Mouse (Mus musculus) heart, adult 11 months (tissue): Measurements from ENCODE around the gene Fbxl12.
"Not testable (repeated sequence)": the region's sequence is repeated elsewhere in the genome, so short reads cannot be mapped to it uniquely, and the experiment has no call there.

Source experiments
- DNase-seq: peaks from one replicate; pipeline ENCODE4 v3.0.0; 2022

The Fbxl12 gene

DNA sequence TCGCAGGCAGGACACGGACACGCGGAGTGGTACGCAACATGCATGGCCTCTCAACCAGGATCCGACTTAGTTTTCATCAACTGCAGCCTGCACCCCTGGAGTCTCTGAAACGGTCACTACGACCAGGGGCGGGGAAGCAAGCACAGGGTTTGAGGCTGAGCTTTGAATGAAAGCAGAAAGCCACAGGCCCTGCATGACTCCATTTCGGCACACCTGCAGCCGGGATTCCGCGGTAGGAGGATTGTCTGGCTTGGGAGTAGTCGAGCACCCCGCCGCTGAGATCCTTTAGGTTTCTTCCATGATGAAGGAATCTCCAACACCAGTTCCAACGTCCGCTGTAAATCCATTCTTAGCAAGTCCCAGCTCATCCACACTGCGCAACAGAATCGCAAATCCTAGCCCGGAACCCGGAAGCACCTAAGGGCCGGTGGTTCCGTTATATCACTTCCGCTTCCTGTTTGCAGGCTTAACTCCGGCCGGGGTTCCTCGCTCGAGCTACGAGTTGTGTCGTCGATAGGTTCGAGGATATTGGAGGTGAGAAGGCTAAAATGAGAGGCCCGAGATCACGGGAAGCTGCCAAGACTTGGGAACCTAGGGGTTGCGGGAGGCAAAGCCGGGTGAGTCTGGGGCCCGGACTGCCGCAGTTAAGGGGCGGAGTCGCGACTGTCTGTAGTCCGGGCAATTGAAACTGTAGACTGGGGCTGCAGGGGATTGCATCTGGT, at the start of gene Fbxl12:
Gene Fbxl12 (minus strand): TSS at position 408 of the 722 bp plus-strand sequence.
- DNase-seq = peak; percentile 98

DNA sequence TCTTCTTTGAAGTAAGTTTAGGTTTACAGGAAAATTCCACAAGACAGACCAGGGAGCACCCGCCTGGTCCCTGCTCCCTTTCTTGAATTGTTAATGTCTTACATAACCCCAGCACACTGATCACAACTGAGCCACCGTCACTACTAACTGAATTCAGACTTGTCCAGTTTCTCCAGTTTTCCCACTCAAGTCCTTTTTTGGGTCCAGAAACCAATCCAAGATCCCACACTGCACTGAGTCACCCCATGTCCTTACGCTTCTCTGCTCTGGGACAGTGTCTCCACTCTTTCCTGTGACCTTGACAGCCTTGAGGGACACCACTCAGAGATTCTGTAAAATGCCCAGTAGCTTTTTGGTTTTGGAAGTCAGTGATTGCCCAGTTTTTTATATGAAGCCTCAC, 48.3 kb upstream of the Fbxl12 start:
- no peak for DNase-seq

DNA sequence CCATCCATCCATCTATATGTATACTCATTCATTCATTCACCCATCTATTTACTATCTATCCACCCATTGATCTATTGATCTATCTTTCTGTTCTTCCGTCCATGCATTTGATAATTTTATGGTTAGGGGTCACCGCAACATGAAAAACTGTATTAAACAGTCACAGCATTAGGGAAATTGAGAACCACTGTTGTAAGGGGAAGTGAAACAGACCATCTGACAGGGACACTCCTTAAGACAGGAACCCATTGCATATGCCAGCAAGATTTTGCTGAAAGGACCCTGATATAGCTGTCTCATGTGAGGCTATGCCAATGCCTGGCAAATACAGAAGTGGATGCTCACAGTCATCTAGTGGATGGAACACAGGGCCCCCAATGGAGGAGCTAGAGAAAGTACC, 45.9 kb upstream of the Fbxl12 start:
- DNase-seq = not testable (repeated sequence)

DNA sequence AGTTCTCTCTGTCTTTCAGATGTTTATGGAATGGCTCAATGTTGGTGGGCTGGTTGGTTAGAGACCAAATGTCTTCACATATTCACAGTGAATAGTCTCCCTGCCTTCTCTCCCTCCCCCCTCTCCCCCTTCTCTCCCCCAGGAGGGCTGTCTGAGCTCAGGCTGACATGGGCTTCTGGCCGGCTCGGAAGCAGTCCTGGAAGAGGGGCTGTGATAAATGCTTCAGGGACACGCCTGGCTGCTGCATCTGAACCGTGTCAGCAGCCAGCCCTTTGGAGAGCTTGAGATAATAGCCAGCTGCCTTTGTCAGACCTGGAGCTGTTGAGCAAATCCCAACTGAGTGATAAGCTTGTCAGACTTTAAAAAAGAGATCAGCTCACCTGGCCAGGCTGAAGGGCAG, 45.3 kb upstream of the Fbxl12 start:
- no peak for DNase-seq

DNA sequence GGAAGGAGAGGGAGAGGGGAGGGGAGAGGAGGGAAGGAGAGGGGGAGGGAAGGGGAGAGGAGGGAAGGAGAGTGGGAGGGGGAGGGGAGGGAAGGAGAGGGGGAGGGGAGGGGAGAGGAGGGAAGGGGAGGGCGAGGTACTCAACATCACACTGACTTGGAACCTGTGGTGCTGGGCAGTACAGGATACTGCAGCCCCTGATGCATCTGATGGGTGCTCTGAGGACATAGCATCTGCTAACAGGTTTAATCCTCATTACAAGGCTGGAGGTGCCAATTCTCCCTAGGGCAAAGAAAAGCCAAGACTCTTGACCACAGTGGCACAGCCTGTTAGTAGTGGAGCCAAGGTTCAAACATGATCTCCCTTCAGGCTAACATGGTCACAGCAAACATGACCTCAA, 44.8 kb upstream of the Fbxl12 start:
- no peak for DNase-seq

DNA sequence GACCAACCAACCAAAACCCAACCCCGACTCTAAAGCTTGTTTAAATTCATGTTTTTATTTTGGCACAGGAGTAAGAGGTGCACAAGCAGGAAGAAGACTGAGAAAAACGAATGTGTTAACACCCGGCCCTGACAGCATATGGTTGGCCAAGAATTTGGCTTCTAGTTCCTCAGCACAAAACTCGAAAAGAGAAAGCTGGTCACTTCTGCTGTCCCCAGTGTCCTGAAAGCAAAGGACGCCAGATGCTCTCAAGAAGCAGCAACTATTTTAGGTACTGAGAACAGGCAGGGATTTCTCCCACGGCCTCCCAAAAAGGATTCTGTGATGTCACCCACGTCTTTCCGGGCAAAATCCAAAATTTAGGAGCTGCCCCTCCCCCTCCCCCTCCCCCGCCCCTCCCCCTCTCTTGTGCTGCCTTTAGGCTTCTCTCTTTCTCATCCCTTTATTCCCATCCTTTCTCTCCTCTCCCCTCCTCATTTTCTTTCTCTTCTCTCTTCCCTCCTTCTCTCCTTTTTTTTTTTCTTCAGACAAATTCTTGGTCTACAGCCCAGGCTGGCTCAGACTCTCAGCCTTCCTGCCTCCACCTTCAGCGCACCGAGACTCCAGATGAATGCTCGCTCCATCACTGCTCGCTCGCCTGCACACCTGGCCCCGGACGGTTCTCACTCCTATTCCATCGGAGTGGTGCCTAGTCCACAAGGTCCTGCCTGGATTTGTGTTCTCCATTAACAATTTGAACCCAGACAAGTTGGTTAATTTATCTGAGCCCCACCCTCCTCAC, 40.7 kb upstream of the Fbxl12 start:
- no peak for DNase-seq

DNA sequence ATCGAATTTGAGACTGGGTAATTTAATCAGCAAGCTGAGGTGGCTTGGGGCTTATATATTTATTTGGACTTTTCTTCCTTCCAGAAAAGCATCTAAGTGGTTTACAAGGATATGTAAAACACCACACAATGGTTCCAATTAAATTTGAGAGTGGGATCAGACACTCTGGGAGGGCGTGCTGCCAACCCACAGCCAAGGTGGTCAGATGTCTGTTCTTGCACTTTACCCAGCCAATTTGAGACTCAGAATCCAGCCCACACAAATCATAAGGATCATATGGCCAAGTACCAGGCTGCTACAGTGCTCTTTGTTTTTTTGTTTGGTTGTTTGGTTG, 37.8 kb upstream of the Fbxl12 start:
- no peak for DNase-seq

DNA sequence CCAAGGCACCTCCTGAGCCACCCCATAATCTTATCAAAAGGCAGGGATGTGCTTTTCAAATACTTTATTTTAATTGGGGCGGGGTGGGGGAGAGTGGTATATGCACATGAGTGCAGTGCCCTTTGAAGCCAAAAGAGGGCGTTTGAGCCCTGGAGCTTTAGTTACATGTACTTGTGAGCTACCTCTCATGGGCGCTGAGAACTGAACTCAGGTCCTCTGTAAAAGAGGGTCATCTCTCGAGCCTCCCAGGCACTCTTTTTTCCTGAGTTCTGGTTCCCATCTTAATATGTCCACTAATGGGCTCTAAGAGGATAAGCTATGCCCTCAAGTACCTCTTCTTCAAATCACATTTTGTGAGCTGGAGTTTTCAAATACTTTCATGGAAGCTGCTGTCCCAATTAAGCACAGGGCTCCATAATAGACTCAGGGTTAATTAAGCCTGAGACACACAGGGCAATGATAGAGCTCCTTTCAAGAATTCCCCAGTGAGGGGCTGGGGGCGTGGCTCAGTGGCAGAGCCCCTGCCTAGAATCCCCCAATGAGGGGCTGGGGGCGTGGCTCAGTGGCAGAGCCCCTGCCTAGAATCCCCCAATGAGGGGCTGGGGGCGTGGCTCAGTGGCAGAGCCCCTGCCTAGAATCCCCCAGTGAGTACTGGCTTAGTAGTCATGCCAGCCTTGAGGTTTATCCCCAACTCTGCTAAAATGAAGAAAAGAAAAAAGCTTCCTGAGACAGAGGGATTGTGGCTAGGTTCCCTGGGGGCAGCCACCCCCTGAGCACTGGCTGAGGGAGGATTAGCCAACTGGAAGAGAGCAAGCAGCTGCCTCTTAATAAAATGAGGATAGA, 37.2 kb upstream of the Fbxl12 start:
- DNase-seq = no peak

DNA sequence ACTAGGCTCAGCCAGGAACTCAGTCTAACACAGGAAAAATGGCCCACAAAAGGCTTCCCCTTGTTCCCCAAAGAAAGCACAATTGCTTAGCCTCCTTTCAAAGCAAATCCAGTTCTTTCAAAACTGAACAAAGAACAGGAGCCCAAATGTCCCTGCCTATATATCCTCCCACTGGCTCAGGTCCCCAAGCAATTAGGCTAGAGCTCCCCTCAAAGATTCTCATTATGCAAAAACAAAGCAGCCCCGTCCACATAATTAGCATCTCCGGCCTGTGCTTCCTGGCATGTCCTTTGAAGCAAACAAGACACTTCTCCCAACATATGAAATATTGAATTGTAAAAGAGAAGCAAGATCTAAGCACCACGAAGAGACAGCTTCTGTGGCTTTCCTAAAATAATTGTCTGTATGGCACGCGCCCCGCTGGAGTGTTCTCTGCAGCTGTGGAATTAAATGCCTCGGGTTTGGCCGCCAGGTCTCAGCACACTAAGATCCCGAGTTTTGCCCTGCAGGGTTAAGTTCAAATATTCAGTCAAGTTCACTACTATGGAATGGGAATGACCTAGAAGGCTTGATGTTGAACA, 35.9 kb upstream of the Fbxl12 start:
- no peak for DNase-seq

DNA sequence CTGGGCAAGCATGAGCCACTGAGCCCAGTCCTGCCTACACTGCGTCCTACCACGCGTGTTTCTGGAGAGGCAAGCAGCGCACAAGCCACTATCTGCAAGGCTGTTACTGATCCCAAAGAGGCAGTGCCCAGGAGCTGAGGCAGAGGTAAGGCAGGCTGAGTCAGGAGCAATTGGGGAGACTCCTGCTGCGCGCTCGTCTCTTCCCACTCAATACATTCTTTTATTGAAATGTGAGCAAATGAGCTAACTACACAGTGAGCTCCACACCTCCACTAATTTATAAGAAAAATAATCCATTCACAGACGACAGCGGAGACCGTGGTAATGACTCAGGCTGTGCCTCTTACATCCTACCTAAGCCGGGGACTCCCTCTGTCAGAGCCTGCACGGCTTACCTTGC, 33.3 kb upstream of the Fbxl12 start:
- DNase-seq = no peak

DNA sequence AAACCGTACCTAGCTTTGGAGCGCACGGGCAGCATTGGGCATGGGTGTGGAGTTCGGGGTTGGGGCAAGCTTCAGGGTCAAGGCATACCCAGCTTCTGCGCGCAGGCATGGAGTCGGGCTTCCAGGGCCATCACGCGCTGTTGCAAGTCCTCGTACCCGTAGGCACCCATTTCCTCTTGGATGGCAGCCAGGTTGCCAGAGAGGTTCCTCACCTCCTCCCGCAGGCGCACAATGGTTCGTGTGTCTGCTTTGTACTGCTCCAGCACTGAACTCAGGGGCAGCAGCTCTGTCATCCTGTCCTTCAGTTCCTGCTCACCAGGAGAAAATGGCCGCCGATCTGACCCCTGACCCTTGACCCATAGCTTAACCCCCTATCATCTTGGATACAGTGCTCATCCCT, 27.5 kb upstream of the Fbxl12 start:
- DNase-seq = no peak

DNA sequence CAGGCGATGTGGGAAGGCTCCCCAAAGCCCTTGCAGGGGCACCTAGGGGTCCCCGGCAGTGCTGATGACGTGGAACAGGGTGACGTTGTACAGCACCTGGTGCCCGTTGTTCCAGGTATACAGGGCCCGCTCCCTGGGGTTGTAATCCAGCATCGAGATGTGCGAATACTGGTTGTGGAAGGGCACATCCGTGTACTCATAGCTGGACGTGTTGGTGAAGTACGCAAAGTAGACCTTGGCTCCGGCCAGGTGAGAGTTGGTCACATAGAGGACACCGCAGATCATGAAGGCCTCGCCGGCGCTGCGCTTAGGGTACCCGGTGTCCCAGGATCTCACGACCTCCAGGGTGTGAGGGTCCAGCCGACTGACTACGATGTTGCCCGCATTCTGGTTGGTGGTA, 23.5 kb upstream of the Fbxl12 start:
- no peak for DNase-seq

DNA sequence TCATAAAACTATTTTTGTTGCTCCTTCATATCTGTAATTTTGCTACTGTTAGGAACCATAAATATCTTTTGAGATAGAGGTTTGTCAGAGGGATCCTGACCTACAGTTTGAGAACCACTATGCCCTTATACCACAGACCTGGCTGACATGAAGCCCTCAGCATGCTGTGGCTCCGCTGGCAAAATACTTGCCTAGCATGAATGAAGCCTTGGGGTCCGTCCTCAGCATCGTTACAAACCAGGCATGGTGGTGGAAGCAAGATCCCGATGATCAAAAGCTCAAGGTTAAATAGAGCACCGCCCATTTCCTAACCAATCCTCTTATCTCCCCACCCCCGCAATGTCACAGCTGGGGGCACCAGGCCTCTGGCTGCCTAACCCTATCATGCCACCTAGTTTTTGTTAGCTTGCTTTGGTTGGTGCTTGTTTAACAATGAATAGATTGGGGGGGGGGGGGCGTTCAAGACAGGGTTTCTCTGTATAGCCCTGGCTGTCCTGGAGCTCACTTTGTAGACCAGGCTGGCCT, 22.0 kb upstream of the Fbxl12 start:
- no peak for DNase-seq

DNA sequence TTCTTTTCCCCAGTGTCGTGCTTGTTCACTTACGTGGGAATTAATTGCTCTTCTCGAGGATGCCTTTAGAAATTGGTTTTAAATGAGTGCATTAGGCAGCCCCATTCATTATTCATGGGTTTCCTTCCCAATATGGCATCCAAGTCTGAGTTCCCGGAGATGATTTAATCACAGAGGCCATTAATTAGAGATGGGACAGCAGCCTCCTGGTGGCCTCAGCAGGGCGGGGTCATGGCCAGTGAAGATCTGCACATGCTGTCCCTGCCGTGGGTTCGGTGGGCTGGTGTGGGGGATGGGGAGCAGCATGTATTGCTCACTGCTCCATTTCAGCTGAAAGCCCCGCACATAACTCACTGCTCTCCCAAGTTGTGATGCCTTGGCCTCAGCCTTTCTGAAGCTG, 21.4 kb upstream of the Fbxl12 start:
- DNase-seq = no peak

DNA sequence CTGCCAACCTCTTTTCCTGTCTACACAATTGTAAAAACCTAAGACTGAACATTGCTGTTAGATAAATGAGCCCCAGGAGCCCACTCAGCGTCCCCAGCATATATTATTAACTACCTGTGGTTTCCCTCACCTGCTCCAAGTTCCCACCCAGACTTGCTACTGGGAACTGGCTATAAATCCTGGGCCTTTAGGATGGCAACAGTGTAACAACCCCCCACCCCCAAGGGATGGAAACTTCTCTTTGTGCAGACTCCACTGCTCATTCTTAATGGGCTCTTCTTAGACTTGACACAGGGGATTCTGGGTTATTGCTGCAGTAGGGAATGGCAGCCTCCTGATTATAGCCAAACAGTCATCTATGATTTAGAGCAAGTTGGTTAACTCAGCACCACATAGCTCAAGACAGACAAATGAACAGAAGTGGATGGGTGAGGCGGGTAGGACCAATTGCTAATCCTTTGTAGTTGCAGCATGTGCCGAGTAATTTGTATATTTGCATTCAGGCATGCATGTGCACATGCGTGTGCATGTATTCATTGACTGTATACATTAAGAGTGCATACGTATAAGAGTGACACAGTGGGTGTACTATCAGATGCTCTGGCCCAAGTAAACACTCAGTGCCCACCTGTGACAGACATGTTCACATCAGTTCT, 20.5 kb upstream of the Fbxl12 start:
- DNase-seq = no peak

DNA sequence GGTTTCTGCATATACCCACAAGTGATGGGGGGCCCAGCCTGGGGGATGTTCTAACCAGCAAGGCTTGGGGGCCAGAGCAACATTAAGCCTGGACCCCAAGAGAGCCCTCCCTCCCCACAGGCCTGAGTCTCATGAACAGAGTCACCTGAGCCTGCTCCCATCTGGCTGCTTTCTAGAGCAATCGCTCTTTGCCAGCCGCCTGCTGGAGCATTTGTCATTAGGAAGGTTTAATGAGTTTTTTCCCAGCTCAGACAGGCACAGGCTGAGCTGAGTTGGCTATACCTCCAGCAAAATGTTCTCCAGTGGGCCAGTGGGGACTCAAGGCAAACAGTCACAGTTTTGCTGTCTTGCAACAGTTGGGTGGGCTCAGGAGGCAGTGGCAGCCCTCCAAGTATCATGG, 19.8 kb upstream of the Fbxl12 start:
- DNase-seq = no peak

DNA sequence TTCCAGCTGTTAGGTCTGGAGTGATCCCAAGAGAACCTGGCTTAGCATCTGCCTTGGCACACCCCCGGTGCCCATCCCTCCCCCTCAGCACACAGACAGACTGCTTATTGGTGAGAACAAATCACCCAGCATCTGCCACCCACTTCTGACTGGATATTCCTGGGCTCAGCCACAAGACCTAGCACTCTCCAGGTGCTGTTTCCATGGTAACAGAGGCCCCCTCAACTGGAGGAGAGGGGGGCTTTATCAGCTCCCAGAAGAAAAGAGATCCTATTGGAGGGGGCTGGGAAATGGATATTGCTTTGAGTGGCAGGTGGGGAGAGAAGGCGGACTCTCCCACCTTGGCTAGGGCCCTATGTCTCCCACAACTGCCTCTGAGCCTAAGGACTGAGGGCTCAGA, 19.4 kb upstream of the Fbxl12 start:
- DNase-seq = no peak

DNA sequence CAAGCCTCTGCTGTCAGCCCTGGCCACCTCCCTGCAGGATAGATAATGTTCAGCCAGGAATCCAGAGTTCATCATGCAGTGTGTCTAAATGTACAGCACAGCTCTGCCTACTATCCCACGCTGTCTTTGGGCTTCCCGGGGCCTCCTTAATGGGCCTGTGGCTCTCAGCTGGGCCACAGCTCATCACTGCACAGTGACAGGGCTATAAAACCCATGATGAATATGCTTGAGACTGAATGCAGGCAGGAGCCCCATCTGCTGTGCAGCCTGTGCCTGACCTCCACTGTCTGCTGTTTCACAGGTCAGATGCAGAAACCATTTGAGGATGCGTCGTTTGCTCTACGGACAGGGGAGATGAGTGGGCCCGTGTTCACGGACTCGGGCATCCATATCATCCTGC, 18.3 kb upstream of the Fbxl12 start:
- DNase-seq = no peak

DNA sequence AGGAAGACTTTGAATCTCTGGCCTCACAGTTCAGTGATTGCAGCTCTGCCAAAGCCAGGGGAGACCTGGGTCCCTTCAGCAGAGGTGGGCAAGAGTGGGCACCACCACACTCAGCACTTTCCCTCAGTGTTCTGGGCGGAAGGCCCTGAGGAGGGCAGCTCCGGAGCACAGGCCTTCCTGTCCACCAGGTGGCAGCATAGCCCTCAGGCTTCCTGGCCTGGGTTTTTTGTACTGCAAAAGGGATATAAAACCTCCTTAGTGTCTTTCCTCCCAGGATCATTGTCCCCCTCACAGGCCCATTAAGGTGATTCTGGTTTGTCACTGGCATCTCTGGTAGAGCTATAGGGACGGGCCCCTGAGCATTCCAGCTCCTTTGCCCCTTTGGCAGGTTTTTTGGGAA, 17.8 kb upstream of the Fbxl12 start:
- no peak for DNase-seq

DNA sequence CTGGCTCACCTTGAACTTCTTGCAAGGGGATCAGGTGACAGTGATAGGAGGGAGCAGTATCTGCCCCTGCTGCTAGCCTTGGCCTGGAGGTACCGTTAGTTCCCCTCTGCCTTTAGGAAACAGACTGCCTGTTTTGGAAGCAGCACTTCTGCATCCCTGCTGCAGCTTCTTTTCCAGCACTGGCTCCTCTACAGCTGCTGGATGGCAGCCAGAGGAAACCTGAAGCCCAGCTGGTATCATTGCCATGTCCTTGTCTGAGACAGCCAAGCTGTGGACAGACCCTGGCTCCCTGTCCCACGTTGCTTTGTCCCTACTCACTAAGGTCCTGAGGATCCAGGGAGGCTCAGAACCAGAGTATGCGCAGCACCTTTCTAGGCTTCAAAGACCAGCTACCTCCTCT, 13.0 kb upstream of the Fbxl12 start:
- peak; percentile 96 for DNase-seq

DNA sequence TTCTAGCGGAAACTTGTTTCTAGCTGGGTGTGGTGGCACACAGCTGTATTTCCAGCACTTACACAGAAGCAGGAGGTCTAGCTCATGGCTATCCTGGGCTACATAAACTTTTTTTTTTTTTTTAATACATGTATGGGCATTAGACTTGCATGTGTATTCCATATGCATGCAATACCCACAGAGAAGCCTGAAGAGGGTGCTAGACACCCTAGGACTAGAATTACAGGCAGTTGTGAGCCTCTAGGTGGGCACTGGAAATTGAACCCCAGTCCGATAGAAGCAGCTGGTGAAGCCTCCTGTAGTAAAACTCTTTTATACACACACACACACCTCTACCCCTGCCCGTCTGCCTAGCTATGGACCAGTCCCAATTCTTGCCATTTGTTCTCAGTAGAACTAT, 9.3 kb upstream of the Fbxl12 start:
- DNase-seq = no peak

DNA sequence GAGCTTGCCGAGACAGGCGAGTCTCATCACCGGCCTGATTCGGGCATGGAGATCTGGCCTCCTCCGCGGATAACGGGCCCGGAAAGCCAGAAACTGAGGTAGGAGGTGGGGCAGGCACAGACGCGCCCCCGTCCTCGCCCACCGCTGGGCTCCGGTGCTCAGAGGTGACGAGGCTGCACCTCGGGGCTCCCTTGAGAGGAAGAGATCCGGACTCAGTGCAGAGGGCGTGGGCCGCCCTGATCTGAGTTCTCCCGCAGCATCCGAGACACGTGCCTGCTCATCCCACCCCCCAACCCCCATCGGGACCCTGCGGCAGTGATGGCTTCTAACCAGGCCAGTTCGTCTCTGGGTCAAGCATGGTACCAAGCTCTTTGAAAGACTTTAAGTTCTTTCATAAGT, 7.7 kb upstream of the Fbxl12 start:
- DNase-seq = no peak
